Mouse (Mus musculus): ENCODE results near the gene Abcc6.

DNA sequence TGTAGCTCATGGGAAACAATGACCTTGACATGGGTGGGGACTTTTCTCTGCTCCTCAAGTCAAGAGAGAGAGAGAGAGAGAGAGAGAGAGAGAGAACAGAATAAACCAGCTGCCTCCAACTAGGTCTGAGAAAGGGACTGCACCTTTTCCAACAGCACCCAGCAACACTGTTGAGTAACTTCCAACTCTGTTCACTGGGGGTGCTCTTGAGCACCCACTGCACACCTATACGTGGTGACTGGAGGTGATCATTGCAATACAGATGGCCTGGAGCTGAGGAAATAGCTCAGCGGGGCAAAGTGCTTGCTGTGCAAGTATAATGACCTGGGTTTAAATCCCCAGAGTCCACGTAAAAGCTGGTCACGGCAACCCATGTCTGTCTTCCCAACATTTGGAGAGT is 27.4 kb downstream of the Abcc6 start:
- peak; percentile 75 for TF ChIP-seq CTCF (conservative IDR thresholded peaks at IDR 0.05; ENCODE audit: low read length)
- TF ChIP-seq POU5F1 (IDR thresholded peaks at IDR 0.05; ENCODE audit: borderline replicate concordance, low read length) = no peak
